Mouse (Mus musculus): ENCODE data around the gene Dleu7.
A peak's percentile ranks its signal among the peaks of the same experiment; 100 is the strongest.

The Dleu7 gene

GRCm38 (mm10) chr14:62282974-62283373, 9.9 kb downstream of the Dleu7 start:
- no peak for DNase-seq (ENCODE audit: low spot score)

- DNase-seq (ENCODE audit: low spot score): no peak
Observed at GRCm38 (mm10) chr14:62273604-62274003, 19.2 kb downstream of the Dleu7 start.

- DNase-seq (ENCODE audit: low spot score): no peak
Observed at GRCm38 (mm10) chr14:62270698-62271396, 22.0 kb downstream of the Dleu7 start.

- DNase-seq (ENCODE audit: low spot score): no peak
Observed at GRCm38 (mm10) chr14:62258978-62259536, 33.8 kb downstream of the Dleu7 start.

- no peak for DNase-seq (ENCODE audit: low spot score)
Observed at GRCm38 (mm10) chr14:62258125-62258524, 34.7 kb downstream of the Dleu7 start.

GRCm38 (mm10) chr14:62256066-62256465, 36.8 kb downstream of the Dleu7 start:
- no peak for DNase-seq (ENCODE audit: low spot score)

GRCm38 (mm10) chr14:62254371-62254770, 38.5 kb downstream of the Dleu7 start:
- DNase-seq (ENCODE audit: low spot score): no peak

- peak; percentile 73 for DNase-seq (ENCODE audit: low spot score)
Observed at GRCm38 (mm10) chr14:62251999-62252398, 40.8 kb downstream of the Dleu7 start.

- no peak for DNase-seq (ENCODE audit: low spot score)
Observed at GRCm38 (mm10) chr14:62250046-62250445, 42.8 kb downstream of the Dleu7 start.

- DNase-seq (ENCODE audit: low spot score): no peak
Observed at GRCm38 (mm10) chr14:62249251-62249650, 43.6 kb downstream of the Dleu7 start.

- no peak for DNase-seq (ENCODE audit: low spot score)
Observed at GRCm38 (mm10) chr14:62248796-62249195, 44.1 kb downstream of the Dleu7 start.

- no peak for DNase-seq (ENCODE audit: low spot score)
Observed at GRCm38 (mm10) chr14:62248345-62248744, 44.5 kb downstream of the Dleu7 start.

GRCm38 (mm10) chr14:62245557-62245956, 47.3 kb downstream of the Dleu7 start:
- DNase-seq (ENCODE audit: low spot score): no peak

- no peak for DNase-seq (ENCODE audit: low spot score)
Observed at GRCm38 (mm10) chr14:62243530-62243929, 49.3 kb downstream of the Dleu7 start.

- DNase-seq (ENCODE audit: low spot score): no peak
Observed at GRCm38 (mm10) chr14:62235969-62236368, 56.9 kb downstream of the Dleu7 start.

- no peak for DNase-seq (ENCODE audit: low spot score)
Observed at GRCm38 (mm10) chr14:62235214-62235613, 57.6 kb downstream of the Dleu7 start.

- DNase-seq (ENCODE audit: low spot score): no peak
Observed at GRCm38 (mm10) chr14:62230968-62231367, 61.9 kb downstream of the Dleu7 start.

GRCm38 (mm10) chr14:62227101-62227500, 65.7 kb downstream of the Dleu7 start:
- no peak for DNase-seq (ENCODE audit: low spot score)

- DNase-seq (ENCODE audit: low spot score): no peak
Observed at GRCm38 (mm10) chr14:62226576-62227047, 66.2 kb downstream of the Dleu7 start.
